Comparison of ENCODE assay signal across 15 mouse cellular contexts in the genomic region with DNA sequence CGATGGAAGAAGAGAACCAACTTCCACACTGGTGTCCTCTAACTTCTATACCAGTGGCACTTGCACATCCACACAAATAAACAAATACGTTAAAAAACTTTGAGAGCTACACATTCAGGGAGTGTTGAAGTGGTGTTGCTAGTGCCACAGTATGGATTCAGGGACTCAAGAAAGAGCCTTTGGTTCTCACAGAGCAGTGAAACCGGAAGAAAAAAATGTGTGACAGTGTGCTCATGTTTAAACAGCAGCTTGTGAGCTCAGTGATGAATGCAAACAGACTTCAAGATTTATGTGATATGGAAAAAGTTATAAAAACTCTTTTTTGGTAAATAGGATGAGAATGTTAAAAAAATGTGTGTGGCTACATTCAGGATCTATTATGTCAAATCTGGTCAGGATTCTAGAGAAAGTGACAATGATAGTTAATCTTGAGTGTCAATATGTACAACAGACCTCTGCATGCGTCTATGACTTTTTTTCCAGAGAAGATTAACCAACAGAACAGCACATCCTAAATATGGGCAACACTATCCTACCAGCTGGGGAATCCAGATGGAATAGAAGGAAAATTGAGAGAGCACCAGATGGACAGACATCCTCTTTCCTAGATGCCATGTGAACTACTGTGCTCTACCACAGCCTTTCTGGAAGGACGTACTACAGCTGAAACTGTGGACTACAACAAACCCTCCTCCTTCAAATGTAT. TPM values are rescaled to one million over a fixed set of nuclear protein-coding genes. Genes with fewer than 3 reads are reported as not detected.
A peak's percentile ranks its signal among the peaks of the same experiment; 100 is the strongest.
DNase-seq lines count a peak whose midpoint lies in the region; ATAC-seq lines count a peak whose summit lies in the region.
"Had no signal": no experiment of that assay in that cellular context is flagged by ENCODE, and none has a peak within 500 bp of the region (broad histone marks: within the 10 kb centered on the region; RNA-seq: fewer than 3 reads in every experiment).

No protein-coding gene starts in this region.

- ATAC-seq in heart, embryonic 12.5 days (ENCODE audit: insufficient number of reproducible peaks, low FRiP score): no peak
- no peak for ATAC-seq in limb, embryonic 12.5 days (ENCODE audit: insufficient number of reproducible peaks, insufficient read depth, low FRiP score, low TSS enrichment, low read depth)

- H3K27ac ChIP-seq in heart, embryonic 12.5 days (ENCODE audit: poor library complexity, severe bottlenecking): peak overlapping the region; percentile 62; the same call in 1 of the 2 replicates
- peak overlapping the region; percentile 85 for H3K27ac ChIP-seq in limb, embryonic 12.5 days
- H3K27ac ChIP-seq: heart, adult 2 months; liver, embryonic 13.5 days; midbrain, embryonic 10.5 days had no signal

- no peak overlapping the region for H3K9ac ChIP-seq in heart, embryonic 12.5 days
- H3K9ac ChIP-seq in limb, embryonic 12.5 days (replicated peaks): no peak overlapping the region
- H3K9ac ChIP-seq: liver, embryonic 13.5 days had no signal

- peaks cover 8% of the 10 kb centered on the region; the same call in 1 of the 2 replicates for H3K4me1 ChIP-seq in heart, embryonic 12.5 days (replicated peaks)
- peaks cover 41% of the 10 kb centered on the region for H3K4me1 ChIP-seq in limb, embryonic 12.5 days (replicated peaks)
- H3K4me1 ChIP-seq: midbrain, embryonic 10.5 days had no signal

- H3K27me3 ChIP-seq in heart, embryonic 12.5 days (replicated peaks): no peaks in the 10 kb centered on the region
- no peaks in the 10 kb centered on the region for H3K27me3 ChIP-seq in limb, embryonic 12.5 days
- H3K27me3 ChIP-seq: liver, embryonic 13.5 days had no signal

- no peak for DNase-seq in heart, adult 18-20 months
- DNase-seq in brain, adult 2 months (ENCODE audit: low read depth, low spot score): peak; percentile 67
- peak; percentile 52 for DNase-seq in layer of hippocampus, adult 11-12 months (ENCODE audit: low spot score)
- no peak for DNase-seq in embryo, embryonic 10 days (ENCODE audit: low spot score)
- no peak for DNase-seq in retina, embryonic 14.5 days (ENCODE audit: low spot score)
- DNase-seq in embryo, embryonic 9.5 days (ENCODE audit: extremely low spot score): no peak
- DNase-seq: heart, adult 2 months; kidney, adult 8-10 months; liver, embryonic 13.5 days had no signal

- H3K4me2 ChIP-seq in heart, embryonic 12.5 days: no peak overlapping the region
- peak overlapping the region; percentile 30; the same call in 1 of the 2 replicates for H3K4me2 ChIP-seq in limb, embryonic 12.5 days
- H3K4me2 ChIP-seq: liver, embryonic 13.5 days had no signal

- H3K4me3 ChIP-seq in heart, embryonic 12.5 days: no peak overlapping the region
- H3K4me3 ChIP-seq in limb, embryonic 12.5 days (replicated peaks): no peak overlapping the region
- H3K4me3 ChIP-seq: heart, adult 2 months; liver, embryonic 13.5 days; midbrain, embryonic 10.5 days had no signal

- no peaks in the 10 kb centered on the region for H3K36me3 ChIP-seq in heart, embryonic 12.5 days
- no peaks in the 10 kb centered on the region for H3K36me3 ChIP-seq in limb, embryonic 12.5 days
- H3K36me3 ChIP-seq: G1E; liver, embryonic 13.5 days; midbrain, embryonic 10.5 days had no signal

- H3K9me3 ChIP-seq in heart, embryonic 12.5 days (replicated peaks): no peaks in the 10 kb centered on the region
- H3K9me3 ChIP-seq in limb, embryonic 12.5 days: no peaks in the 10 kb centered on the region
- H3K9me3 ChIP-seq: G1E; liver, embryonic 13.5 days; midbrain, embryonic 10.5 days had no signal

- 65% methylated on average over 5 of the region's 5 CpGs for WGBS in heart, embryonic 12.5 days
- 58% methylated on average over 5 of the region's 5 CpGs for WGBS in limb, embryonic 12.5 days

RNA-seq across cellular contexts. Expression of a gene that starts 56.6 kb away (rescaled TPM):
- polyA plus RNA-seq in heart, embryonic 12.5 days (2016; fragmentation: Nextera tagmentation; extraction: Ambion mirVana): not detected in 2 replicates
- not detected for total RNA-seq in heart, adult 18-20 months (2021)
- polyA plus RNA-seq in limb, embryonic 12.5 days (2016; fragmentation: Nextera tagmentation; extraction: Ambion mirVana): 0.12 and 0.14 TPM in 2 replicates
- total RNA-seq: gastrocnemius, adult 18-20 months; heart, adult 2 months; heart, postnatal 25 days had no signal
- polyA plus RNA-seq: liver, embryonic 13.5 days had no signal

Comparison
In these comparisons a context has a peak if more than half of its experiments do, and no peak if none do; other contexts are left out.
1. DNase-seq: peak in brain, adult 2 months (single experiment) and layer of hippocampus, adult 11-12 months (single experiment); none in heart, adult 18-20 months (0 of 2), embryo, embryonic 10 days (single experiment), retina, embryonic 14.5 days (single experiment) and embryo, embryonic 9.5 days (single experiment).